Mouse (Mus musculus): ENCODE data around the gene Mpl. TPM values are rescaled to one million over a fixed set of nuclear protein-coding genes. Genes with fewer than 3 reads are reported as not detected.

Mpl gene
- total RNA-seq (2021) = 1 to 10 TPM; 1.6 to 2.3 TPM

GRCm38 (mm10) chr4:118457345-118457975 lies at the start of gene Mpl:
Mpl (minus strand) TSS chr4:118457513.
- DNase-seq (ENCODE audit: low spot score in 2 of 2) = peak in 1 of 2 experiments; percentile 74
- intact Hi-C loops (cut with DNase I) = loop anchor here (5.0 kb wide), 1 partner anchor 85 kb away; the partner anchor contains the start of gene Tmem125

GRCm38 (mm10) chr4:118505551-118505950 lies 48.2 kb upstream of the Mpl start:
- DNase-seq (ENCODE audit: low spot score in 2 of 2) = no peak
- intact Hi-C loops (cut with DNase I) = no loop called here

DNA sequence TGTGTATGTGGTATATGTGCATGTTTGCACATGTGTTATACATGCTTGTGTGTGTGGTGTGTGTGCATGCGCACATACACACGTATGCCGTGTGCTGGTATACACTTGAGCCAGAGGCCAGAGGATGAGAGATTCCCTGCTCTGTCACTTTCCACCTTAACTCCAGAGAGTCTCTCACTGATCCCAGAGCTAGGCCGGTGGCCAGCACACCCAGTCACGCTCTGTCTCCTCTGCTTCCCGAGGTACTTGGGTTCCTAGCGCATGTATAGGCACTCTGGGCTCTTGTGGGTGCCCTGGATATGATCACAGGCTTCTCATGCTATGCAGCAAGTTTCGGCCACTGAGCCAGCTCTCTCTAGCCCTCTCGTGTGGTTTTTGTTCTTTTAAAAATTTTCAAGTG lies 43.5 kb upstream of the Mpl start:
- DNase-seq (ENCODE audit: low spot score in 2 of 2) = no peak
- intact Hi-C loops (cut with DNase I) = no loop called here

GRCm38 (mm10) chr4:118500171-118500724 lies 42.9 kb upstream of the Mpl start:
- intact Hi-C loops (cut with DNase I) = no loop called here
- DNase-seq (ENCODE audit: low spot score in 2 of 2) = peak; percentile 9 to 68

GRCm38 (mm10) chr4:118490461-118490860 lies 33.1 kb upstream of the Mpl start:
- no peak for DNase-seq (ENCODE audit: low spot score in 2 of 2)
- intact Hi-C loops (cut with DNase I) = no loop called here

DNA sequence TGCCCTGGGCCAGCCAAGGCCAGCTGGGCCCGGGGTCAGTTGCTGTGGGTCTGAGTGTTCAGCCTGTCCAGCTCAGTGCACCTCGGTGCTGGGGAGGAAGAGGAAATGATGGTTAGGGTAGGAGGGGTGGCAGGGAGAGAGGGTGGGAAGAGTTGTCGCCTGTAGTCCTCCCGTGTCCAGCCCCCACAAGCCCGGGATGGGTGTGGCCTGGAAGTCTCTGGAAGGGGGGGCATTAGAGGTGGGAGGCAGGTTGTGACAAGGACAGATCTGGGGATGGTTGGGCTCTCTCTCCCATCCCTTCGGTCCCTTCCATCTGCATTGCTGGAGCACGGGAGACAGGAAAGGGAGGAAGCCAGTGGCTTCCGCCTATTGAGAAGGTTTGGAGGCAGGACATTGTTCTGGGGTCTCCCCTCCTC lies 32.4 kb upstream of the Mpl start, which contains the start of gene Tie1:
Gene Tie1 (minus strand): TSS at position 345 of the 416 bp plus-strand sequence.
- intact Hi-C loops (cut with DNase I) = no loop called here
- no peak for DNase-seq (ENCODE audit: low spot score in 2 of 2)

GRCm38 (mm10) chr4:118476773-118477530 lies 19.6 kb upstream of the Mpl start:
- intact Hi-C loops (cut with DNase I) = no loop called here
- DNase-seq (ENCODE audit: low spot score in 2 of 2) = no peak

GRCm38 (mm10) chr4:118472687-118473086 lies 15.4 kb upstream of the Mpl start:
- intact Hi-C loops (cut with DNase I) = no loop called here
- DNase-seq (ENCODE audit: low spot score in 2 of 2) = no peak

DNA sequence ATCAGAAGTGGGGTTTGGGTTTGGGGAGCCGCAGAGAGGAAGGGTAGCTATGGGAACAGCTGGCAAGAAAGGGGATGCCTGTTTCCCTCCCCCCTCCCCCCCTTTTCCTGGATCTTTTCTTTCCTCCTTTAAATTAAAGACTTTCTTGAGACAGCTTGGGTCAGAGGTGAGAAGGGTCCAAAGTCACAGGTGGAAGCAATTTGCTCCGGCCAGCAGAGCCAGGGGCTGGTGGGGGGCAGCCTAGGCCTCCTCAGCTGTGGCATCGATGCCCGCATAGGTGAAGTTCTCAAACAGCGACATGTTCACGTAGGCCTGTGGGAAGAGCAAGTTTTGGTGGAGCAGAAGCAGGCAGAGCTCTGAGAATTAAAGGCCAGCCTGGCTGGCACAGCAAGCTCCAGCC lies 14.0 kb upstream of the Mpl start:
- intact Hi-C loops (cut with DNase I) = no loop called here
- DNase-seq (ENCODE audit: low spot score in 2 of 2) = no peak

DNA sequence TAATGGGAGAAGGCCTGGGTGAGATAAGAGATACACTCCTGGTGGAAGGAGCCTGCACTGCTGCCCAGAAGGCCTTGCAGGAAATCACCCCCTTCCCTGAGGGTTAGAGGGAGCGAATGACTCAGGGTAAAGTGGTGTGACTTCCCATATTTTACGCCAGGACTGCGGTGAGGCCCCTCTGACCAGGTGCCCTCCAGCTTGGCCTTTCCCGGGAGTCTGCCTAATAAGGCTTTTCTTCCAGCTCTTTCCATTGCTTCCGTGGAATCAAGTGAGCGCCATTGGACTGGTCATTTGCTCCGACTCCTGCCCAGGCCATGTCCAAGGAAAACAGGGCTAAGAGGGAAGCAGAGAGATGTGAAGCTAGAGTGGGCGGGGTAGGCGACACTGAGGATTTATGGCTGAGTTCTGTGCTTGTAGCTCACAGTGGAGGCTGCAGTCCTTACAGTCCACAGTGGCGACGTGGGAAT lies 8.4 kb upstream of the Mpl start:
- no peak for DNase-seq (ENCODE audit: low spot score in 2 of 2)
- intact Hi-C loops (cut with DNase I) = no loop called here

DNA sequence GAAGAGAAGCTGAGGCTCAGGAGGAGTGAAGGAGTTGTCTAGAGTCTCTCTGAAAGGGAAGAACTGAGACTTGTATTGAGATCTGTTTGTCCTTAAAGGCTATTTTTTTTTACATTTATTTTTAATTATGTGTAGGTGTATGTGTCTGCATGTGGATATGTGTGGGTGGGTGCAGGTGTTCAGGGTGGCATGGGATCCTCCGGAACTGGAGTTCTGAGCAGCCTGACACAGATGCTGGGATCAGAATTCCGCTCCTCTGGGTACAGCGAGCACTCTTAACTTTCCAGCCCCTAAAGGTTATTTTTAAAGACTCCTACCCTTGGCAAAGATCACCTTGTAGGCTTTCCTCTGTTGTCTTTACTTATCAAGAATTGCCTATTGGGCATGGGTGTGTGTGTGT lies 7.6 kb upstream of the Mpl start:
- intact Hi-C loops (cut with DNase I) = no loop called here
- DNase-seq (ENCODE audit: low spot score in 2 of 2) = peak in 1 of 2 experiments; percentile 64

DNA sequence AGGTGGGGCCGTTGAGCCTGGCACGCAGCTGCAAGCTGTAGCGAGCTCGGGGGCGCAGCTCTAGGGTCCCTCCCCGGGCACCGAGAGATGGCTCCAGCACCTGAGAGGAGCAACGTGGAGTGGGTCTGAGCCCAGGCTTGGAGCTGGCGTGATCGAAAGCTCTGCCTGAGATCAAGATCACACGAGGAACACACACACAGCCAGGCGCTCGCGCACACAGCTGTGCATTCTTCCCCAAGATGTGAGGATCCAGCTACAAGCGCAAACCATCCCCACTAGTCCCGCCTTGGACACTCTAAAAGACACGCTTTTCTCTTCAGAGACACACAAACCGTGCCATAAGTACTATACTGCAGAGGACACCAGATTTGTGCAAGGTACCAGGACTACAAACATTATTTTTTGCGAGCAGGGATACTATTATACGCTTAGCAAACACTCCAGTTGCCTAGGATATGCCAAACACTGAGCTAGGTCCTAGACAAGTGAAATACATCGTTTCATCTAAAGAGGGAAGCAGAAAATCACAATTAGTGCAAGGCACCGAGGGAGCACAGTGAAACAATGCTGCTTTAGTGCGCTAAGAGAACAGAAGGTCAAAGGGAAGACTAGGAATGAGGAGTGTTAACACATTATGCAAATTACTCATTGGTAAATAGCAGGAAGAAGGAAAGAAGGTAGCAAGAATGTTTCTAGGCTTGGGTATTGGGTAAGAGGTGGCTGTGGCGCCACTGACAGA lies 10.7 kb downstream of the Mpl start:
- intact Hi-C loops (cut with DNase I) = no loop called here
- no peak for DNase-seq (ENCODE audit: low spot score in 2 of 2)

DNA sequence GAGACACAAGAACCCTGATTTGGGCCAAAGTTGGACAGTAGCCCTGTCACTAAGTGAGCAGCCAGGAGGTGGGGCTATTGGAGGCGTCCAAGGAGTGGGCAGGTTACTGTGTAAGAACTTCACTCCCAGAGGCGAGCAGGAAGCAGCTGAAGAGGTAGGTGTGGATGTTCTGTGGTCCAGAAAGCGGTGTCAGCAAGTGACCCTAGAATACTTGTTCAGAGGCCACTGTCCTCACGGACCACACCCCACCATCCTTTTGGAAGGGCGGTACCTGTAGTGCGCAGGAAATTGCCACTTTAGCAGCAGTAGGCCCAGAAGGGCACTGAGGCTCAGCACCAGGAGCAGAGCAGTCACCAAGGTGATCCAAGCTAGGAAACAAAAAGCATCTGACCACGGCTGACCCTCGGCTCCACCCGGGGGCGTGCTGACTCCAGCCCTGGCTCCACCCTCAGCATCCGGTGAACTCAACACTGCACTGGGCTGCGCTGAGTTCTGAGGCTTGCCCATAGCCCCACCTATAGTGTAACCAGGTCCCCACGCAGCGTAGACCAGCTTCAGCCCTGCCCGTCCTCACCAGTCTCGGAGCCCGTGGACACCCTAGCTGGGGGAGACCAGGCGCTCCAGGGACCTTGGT lies 11.4 kb downstream of the Mpl start:
- peak in 1 of 2 experiments; percentile 47 for DNase-seq (ENCODE audit: low spot score in 2 of 2)
- intact Hi-C loops (cut with DNase I) = no loop called here

DNA sequence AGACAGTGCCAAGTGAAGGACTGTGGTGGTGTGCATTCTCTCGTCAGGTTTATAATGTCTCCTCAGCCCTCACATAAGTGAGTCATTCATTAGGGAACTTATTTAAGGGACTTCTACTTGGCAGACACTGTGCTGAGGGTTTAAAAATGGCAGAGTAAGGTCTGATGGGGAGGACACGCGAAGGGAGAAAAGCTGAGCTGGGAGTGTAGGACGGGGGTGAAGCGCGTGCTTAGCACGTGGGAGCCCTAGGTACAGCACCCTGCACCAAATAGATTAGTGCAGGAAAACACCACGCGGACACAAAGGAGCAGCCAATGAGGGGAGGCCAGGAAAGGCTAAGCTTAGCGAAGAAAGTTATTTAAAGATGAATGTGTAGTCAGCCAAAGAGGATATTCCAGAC lies 12.2 kb downstream of the Mpl start:
- DNase-seq (ENCODE audit: low spot score in 2 of 2) = peak in 1 of 2 experiments; percentile 69
- intact Hi-C loops (cut with DNase I) = no loop called here

DNA sequence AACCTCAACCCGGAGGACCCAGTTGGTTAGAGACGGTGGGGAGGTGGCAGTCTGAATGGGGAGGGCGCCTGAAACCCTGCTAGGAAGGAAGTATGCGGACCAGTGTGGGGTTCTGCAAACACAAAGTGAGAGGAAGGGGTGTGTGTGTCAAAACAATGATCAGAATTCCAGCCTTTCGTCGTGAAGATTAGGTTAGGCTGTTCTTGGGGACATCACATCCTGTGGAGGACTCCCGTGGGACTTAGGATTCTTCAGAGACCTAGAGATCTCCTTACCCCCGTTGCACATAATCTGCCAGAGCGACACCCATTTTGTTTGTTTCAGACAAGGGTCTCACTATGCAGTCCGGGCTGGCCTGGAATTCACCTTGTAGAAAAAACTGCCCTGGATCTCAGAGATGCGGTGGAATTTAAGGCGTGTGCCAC lies 19.5 kb downstream of the Mpl start:
- intact Hi-C loops (cut with DNase I) = no loop called here
- no peak for DNase-seq (ENCODE audit: low spot score in 2 of 2)

- DNase-seq (ENCODE audit: low spot score in 2 of 2) = peak; percentile 88 to 95
- intact Hi-C loops (cut with DNase I) = no loop called here
These were observed 20.3 kb downstream of the Mpl start, which contains the start of gene Cdc20 for GRCm38 (mm10) chr4:118436820-118437603. Cdc20 (minus strand) TSS chr4:118437352.

DNA sequence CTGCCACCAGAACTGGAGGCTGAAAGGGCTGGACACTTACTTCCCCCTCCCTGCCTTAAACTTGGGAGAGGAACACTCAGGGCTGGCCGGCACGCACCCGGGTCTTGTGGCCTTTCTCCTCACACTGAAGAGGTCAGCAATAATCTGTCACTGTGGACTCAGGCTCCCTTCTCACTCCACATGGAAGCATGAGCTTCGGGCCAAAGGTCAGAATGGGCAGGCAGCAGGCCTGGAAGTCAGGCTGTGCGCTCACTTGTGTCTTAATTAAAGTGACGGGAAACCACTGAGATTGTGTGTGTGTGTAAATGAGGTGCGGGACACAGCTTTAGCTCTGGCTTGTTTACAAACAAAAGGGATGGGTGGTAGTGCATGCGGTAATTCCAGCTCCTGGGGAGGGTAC lies 25.0 kb downstream of the Mpl start:
- intact Hi-C loops (cut with DNase I) = no loop called here
- no peak for DNase-seq (ENCODE audit: low spot score in 2 of 2)

DNA sequence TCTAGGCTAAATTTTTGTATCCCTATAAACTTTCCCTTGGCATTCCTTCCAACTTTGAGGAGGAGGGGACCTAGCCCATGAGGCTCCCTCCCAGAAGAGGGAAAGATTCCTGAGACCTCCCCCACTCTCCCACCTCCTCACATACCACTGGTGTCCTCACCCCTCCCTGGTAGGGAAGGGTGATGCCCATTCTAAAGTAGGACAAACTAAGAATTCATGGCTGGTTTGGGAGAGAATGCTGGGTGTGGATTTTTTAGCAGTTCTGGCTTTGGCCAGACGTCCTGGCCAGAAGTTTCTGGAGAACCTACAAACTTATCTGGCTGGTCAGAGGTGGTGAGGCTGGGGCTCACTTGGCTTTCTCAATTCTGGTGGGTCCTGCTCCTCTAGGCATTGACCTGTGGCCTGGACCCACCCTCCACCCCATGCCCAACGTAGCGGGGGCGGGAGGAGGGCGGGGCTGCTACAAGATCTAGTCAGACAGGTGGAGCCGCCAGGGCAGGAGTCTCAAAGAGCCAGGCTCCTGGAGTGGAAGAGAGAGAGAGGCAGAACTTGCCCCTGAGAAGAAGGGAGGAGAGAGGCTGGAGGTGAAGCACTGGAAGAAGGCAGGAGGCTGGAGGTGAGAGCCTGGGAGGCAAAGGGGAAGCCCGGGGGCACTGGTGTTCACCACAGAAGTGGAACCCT lies 28.0 kb downstream of the Mpl start:
- intact Hi-C loops (cut with DNase I) = no loop called here
- DNase-seq (ENCODE audit: low spot score in 2 of 2) = no peak
